Mouse (Mus musculus): ENCODE data around the gene Ppm1h.

Gene Ppm1h

DNA sequence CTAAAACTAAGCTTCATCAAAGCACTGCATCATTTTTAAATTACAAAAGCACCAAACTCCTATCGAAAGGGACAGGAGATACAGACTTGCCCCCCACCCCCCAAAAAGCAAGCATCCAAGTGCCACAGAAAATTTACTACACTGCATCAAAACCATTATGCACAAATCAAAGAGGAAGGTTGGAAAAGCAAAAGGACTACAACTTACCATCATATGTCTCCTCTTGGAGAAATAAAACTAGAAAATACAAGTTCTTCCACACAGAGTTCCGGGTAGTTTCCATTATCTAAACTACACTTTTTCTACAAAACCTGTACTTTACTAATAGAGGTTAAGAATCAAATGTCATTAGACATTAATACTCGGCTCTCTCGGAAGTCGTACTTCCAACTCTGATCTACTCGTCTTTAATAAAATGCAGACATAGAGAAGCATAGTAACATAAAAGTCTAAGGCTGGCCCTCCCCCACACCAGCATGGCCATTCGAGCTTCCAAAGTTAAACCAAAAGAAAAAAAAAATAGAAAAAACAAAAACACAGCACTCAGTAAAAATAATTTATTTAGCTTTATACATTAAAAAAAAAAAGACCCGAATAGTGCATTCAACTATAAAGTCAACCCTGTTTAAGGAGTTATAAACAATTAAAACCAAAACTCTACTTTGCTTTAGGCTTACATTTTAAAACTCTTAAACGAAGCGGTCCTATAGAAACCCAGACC, 306.1 kb downstream of the Ppm1h start:
- DNase-seq, result no peak

DNA sequence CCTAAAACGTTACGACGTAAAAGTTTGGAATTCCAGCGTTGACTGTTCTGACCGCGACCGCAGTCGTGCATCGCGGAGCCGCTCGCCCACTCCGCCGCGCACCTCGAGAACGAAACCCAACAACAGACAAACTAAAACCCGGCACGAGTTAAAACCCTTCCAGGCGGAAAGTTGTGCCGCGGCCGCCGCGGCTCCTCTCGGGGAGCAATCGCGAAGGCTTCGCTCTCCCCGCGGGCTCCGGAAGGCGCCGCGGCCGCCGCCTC, 306.6 kb downstream of the Ppm1h start:
- no peak for DNase-seq

DNA sequence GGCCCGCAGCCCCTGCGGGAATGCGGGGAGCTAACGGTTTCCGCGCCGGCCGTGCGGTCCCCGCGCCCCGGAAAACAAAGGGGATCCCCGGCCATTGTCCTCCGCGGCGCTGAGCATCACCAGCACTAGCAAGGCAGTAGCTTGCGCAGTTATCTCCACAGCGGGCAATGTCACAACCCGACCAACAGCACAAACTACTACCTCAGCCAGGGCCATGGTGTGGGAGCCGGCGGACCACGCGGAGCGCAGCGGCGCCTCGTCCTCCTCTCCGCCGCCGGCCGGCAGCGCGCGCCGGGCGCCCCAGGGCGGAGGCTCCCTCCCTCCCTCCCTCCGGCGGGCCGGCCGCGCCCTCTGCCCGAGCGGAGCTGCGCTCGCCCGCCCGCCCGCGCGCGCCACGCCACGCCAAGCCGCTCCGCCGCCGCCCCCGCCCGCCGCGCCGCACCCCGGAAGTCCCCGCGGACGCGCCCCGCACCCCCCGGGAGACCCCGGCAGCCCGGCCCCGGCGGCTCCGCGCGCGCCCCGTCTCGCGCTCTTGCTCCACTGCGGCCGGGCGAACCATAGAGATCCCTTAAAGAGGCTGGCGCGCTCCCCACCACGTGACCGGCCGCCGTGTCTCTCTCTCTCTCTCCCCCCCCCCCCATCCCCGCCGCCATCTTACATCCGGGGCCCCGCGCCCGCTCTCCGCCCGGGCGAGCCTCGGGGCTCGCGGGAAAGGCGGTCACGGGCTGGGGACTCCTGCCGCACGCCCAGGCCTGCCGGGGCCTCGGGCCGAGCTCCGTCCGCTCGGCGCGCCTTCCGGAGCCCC, 307.2 kb downstream of the Ppm1h start:
- DNase-seq, result peak; percentile 83

DNA sequence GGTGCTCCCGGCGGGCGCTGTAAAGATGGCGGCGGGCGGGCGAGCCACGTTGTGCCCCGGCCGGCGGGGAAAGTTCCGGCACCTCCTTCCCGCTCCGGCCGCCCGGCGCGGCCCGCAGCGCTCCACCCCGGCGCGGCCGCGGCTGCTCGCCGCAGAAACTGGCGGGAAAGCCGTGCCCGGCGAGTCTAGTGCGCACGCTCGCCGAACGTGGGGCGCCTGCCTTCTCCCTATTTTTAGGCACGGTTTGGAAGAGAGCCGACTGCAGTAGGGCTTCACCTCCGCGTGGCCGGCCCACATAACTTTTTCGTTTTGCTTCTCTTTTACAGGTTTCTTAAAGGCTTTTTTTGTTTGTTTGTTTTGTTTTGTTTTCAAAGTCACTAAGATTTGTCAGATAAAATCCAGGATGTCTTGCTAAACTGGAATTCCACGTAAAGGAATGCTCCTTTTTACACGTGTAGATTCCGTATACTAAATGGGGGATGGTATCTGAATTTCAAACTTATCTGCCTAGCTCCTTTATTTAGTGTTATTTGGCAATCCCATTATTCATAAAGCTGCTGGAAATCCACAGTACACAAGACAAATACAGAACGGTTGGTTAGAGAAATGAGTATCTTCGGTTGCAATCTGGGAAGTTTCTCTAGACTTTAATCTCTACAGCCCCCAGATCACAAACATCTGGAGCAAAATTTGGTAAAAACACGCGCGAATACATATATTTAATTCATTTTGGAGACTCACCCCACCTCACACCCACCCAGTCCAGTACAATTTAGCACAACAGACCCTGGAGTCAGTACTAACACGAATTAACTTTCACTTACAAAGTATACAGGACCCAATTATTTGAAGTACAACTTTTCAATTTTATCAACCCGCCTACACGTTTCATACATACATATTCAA, 308.0 kb downstream of the Ppm1h start:
- peak; percentile 84 for DNase-seq

DNA sequence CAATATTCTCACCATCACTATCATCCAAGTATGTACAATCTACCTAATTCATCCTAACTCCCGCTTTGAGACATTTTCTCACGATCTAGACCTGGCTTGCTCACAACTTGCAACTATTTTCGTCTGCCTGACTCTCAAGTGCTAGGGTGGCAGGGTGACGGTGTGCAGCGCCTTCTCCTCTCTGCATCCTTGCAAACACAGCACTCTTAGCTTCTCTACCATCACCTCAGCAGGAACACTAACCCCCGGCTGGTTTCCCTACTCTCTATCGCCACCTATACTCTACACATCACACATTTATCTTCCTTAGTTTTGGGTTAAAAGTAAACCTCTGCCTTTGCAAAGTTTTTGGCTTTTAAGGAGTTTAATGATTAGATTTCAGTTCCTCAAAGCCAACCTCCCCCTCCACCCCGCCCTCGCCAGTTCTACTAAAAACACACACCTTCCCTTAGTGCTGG, 309.1 kb downstream of the Ppm1h start:
- no peak for DNase-seq

DNA sequence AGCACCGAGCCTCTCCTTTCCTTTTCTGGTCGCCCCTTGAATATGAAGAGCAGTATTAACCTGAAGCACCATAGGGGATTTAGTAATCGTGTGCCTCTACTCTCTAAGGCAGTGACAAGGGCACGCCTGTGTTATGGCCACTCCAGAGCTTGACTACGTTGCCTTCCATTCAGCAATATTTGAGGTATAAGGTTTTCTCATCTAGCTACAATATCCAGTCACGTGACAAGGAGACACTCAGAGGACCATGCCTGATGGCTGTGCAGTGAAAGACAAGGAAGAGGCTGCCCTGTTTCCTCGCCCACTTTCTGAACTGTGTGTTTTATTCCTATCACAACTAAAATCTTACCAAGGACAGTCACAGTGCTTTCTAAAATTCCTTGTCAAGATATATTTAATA, 309.8 kb downstream of the Ppm1h start:
- no peak for DNase-seq

DNA sequence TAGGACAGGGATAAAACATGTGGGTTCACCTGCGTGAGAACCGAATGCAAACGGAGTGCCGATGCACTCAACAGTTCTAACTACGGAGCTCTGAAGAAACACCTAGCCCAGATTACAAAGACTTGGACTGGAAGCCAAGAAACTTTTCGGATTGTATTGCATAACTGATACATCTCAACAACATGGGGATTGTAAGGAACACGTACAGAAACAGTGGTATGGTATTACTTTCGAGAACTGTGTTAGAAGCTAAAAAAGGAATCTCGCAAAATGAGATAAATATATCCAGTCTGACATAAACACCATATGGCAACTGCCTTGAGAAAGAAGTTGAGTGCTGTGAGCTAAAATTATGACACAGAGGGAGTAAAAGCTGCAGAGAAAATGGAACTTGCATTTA, 311.4 kb downstream of the Ppm1h start:
- DNase-seq, result no peak

DNA sequence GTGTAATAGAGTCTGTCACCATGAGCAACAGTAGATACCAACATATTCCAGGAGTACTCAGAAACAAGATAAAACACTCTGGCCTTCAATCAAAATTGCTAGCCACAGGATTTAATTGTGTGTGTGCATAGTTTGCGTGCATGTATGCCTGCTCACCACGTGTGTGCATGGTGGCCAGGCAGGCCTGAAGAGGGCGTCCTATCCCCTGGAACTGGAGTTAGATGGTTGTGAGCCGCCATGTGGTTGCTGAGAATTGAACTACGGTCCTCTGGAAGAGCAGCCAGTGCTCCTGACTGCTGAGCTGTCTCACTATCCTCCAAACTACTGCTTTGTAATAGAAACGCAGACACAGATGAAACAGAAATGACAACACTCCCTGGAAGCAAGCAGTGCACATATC, 312.0 kb downstream of the Ppm1h start:
- DNase-seq, result no peak

DNA sequence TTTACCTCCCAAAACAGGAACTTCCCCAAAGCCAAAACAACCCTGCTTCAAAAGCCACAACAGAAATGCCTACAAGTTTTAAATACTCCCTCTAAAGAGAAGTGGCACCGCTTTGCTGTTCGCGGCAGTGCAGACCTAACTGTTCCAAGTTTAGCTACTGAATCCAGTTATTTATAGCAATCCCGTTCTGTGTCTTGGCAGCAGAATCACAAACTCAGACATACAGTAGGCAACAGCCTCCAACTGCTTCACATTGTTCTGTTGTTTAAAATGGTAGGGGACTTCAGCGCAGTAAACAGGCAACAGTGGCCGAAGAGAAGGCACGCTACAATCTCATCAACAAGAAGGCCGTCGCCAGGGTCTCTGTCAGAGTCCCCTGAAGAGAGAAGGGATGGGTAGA, 312.5 kb downstream of the Ppm1h start:
- DNase-seq, result no peak

DNA sequence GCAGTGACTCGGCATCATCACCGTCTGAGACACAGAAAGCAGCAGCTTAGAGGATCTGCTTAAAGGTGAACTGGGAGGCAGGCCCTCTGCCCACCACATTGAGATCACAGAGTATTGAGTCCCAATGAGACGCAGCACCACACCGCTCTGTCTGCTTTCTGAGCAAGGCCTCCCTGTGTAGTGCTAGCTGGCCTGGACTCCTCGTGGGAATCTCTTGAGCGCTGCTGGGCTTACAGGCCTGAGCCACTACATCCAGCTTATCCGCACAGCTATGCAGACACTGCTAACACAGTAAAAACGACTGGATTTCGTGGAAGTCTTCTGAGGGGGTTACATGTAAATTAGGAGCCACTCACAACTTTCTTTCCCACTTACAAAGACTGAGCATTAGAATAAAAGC, 313.1 kb downstream of the Ppm1h start:
- no peak for DNase-seq

DNA sequence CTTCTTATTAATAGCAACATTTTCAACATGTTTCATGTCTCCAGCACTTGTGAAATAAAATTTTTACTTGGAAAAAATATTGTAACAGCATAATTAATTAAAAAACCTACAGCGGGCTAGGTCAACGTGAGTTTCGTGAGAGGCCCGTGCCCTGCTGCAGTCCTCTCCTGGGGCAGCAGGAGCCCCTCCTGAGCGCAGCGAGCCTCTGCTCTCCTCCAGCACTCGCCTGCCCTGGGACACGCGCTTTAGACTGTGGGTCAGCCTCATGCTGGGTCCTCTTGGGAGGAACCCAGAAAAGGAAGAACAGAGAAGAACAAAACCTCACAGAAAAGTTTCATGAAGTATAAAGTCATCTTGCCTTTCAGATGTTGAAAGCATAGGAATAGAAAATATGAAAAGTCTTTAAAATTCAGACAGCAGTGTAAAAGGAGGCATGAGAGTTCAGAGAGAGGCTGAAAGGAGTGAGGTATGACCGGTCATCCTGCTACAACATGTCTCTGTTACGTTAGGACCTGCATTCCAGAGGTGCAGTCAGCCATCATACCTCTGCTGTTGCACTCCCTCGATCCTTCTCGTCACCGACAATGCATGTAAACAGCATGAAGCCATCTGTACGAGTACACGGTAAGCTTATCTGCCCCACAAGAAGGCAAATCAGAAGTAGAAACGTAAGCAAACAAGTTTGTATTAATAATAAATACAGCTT, 316.0 kb downstream of the Ppm1h start:
- no peak for DNase-seq

All from cerebellum, adult 11 months (tissue).